Mouse (Mus musculus) myocyte (in vitro differentiated cells): ENCODE results near the gene Mrps11.

Experiments used
- CEBPB ChIP-seq: IDR thresholded peaks from 2 replicates; pipeline ENCODE4 v1.6.1; 2011; ENCODE audit warnings: mild to moderate bottlenecking, moderate library complexity; ENCODE audit not compliant: poor library complexity, insufficient read depth, severe bottlenecking
- E2F4 ChIP-seq: IDR thresholded peaks from one replicate; pipeline ENCODE4 v1.6.1; 2011; ENCODE audit warnings: mild to moderate bottlenecking, control low read depth, moderate library complexity; ENCODE audit not compliant: insufficient read depth
- MYOD1 ChIP-seq, 3 experiments: IDR thresholded peaks; one replicate each; pipeline ENCODE4 v1.6.1; 2011; ENCODE audit warnings: control low read depth in 2 of 3, low read depth in 2 of 3, mild to moderate bottlenecking in 2 of 3, moderate library complexity in 1 of 3; ENCODE audit not compliant: insufficient read length in 2 of 3, control insufficient read depth in 1 of 3
- POLR2A ChIP-seq: IDR thresholded peaks from one replicate; pipeline ENCODE4 v1.6.1; 2011; ENCODE audit warnings: low read depth, mild to moderate bottlenecking, control low read depth, moderate library complexity; ENCODE audit not compliant: insufficient read length
- POLR2AphosphoS2 ChIP-seq: IDR thresholded peaks from one replicate; pipeline ENCODE4 v1.6.1; 2011; ENCODE audit warnings: low read depth, control low read depth; ENCODE audit not compliant: insufficient read length
- TCF12 ChIP-seq: IDR thresholded peaks from one replicate; pipeline ENCODE4 v1.6.1; 2011; ENCODE audit warnings: mild to moderate bottlenecking, control low read depth; ENCODE audit not compliant: poor library complexity, insufficient read depth, severe bottlenecking

- TF ChIP-seq CEBPB: no peak
- no peak for TF ChIP-seq E2F4
- no peak for TF ChIP-seq POLR2A
- TF ChIP-seq MYOD1 (IDR thresholded peaks at IDR 0.05; ENCODE audit: control insufficient read depth in 1 of 3, insufficient read length in 2 of 3, low read depth in 2 of 3): no peak
- TF ChIP-seq POLR2AphosphoS2: no peak
- TF ChIP-seq TCF12: no peak
These were observed 35.4 kb downstream of the Mrps11 start for GRCm38 (mm10) chr7:78818336-78818735.
